Mouse (Mus musculus) erythroblast, embryonic 14.5 days (primary cell): Measurements from ENCODE around the gene Rtp2.

Source experiments
- GATA1 ChIP-seq: IDR thresholded peaks from 2 replicates; pipeline ENCODE4 v1.6.1; 2012; ENCODE audit warnings: low read length, inconsistent platforms, mixed read lengths
- TAL1 ChIP-seq: IDR thresholded peaks from 3 replicates; pipeline ENCODE4 v1.6.1; 2012; ENCODE audit warnings: low read length, inconsistent platforms, mixed read lengths

- TF ChIP-seq GATA1 (no peak), TAL1 (no peak)
Measured at GRCm38 (mm10) chr16:23913401-23913800, 18.8 kb downstream of the Rtp2 start.
